Mouse (Mus musculus): ENCODE results near the gene Olfr1396. TPM values are rescaled to one million over a fixed set of nuclear protein-coding genes. Genes with fewer than 3 reads are reported as not detected.

Olfr1396 gene
- total RNA-seq, 2 experiments from 2014 or later, result not detected

Other genes starting within 250 kb of the Olfr1396 start
- 1 to 10 TPM; 3.2 to 4.3 TPM for gene Irgm1, start 243.2 kb downstream of the Olfr1396 start, total RNA-seq (2021)
- gene Gm5431, start 212.7 kb downstream of the Olfr1396 start, total RNA-seq (2021), result under 1 TPM in 1 of 2 experiments, not detected in 1; 0.23 TPM
- gene Psme2b, start 168.7 kb downstream of the Olfr1396 start, total RNA-seq (2021), result 1 to 10 TPM in 1 of 2 experiments, under 1 TPM in 1; 0.66 to 1.5 TPM
- gene Olfr56, start 136.0 kb downstream of the Olfr1396 start, total RNA-seq (2021), result not detected
- under 1 TPM; 0.55 to 0.76 TPM for gene 9930111J21Rik1, start 135.5 kb downstream of the Olfr1396 start, total RNA-seq (2021)
- under 1 TPM; 0.20 to 0.38 TPM for gene Gm12185, start 122.6 kb downstream of the Olfr1396 start, total RNA-seq (2021)
- 1 to 10 TPM in 1 of 2 experiments, not detected in 1; 1.2 TPM for gene Tgtp1, start 120.7 kb downstream of the Olfr1396 start, total RNA-seq (2021)
- gene 9930111J21Rik2, start 63.6 kb downstream of the Olfr1396 start, total RNA-seq (2021), result 1 to 10 TPM; 1.2 to 1.7 TPM
- under 1 TPM in 1 of 2 experiments, not detected in 1; 0.87 TPM for gene Tgtp2, start 50.7 kb downstream of the Olfr1396 start, total RNA-seq (2021)
- gene Ifi47, start 38.3 kb downstream of the Olfr1396 start, total RNA-seq (2021), result 1 to 10 TPM in 1 of 2 experiments, under 1 TPM in 1; 0.97 to 1.4 TPM
- gene Olfr1395, start 27.4 kb upstream of the Olfr1396 start, total RNA-seq (2021), result not detected
- not detected for gene Olfr1394, start 39.5 kb upstream of the Olfr1396 start, total RNA-seq (2021)
- gene Btnl9, start 72.3 kb upstream of the Olfr1396 start, total RNA-seq (2021), result not detected
- 10 to 100 TPM; 45.0 to 48.7 TPM for gene Zfp62, start 88.4 kb upstream of the Olfr1396 start, total RNA-seq (2021)
- gene Mgat1, start 129.3 kb upstream of the Olfr1396 start, total RNA-seq (2021), result 10 to 100 TPM; 52.0 to 54.4 TPM
- gene Olfr1393, start 163.4 kb upstream of the Olfr1396 start, total RNA-seq (2021), result not detected
- gene Olfr1392, start 170.4 kb upstream of the Olfr1396 start, total RNA-seq (2021), result not detected
- gene Olfr10, start 189.9 kb upstream of the Olfr1396 start, total RNA-seq (2021), result not detected
- not detected for gene Olfr1391, start 207.9 kb upstream of the Olfr1396 start, total RNA-seq (2021)
- gene Olfr1390, start 220.3 kb upstream of the Olfr1396 start, total RNA-seq (2021), result not detected

Data from layer of hippocampus, postnatal 36 days (tissue).